Mouse (Mus musculus): ENCODE results near the gene Diaph3. TPM values are rescaled to one million over a fixed set of nuclear protein-coding genes. Genes with fewer than 3 reads are reported as not detected.
"Not testable (repeated sequence)": the region's sequence is repeated elsewhere in the genome, so short reads cannot be mapped to it uniquely, and the experiment has no call there.

Gene Diaph3
- polyA plus RNA-seq, 1 experiment from 2014 or later = 13.3 TPM

GRCm38 (mm10) chr14:86720408-86720807 is 420.6 kb downstream of the Diaph3 start:
- ATAC-seq (ENCODE audit: insufficient number of reproducible peaks, insufficient read depth, low FRiP score, low TSS enrichment); H3K36me3 ChIP-seq; H3K9ac ChIP-seq; H3K27me3 ChIP-seq; H3K4me2 ChIP-seq (replicated peaks); H3K4me1 ChIP-seq; H3K9me3 ChIP-seq; H3K4me3 ChIP-seq; H3K27ac ChIP-seq: not testable (repeated sequence)

- Histone ChIP-seq H3K9me3 (no peaks in the 10 kb centered on the region), H3K4me1 (no peaks in the 10 kb centered on the region), H3K4me3 (no peak overlapping the region), H3K27me3 (no peaks in the 10 kb centered on the region), H3K36me3 (no peaks in the 10 kb centered on the region), H3K27ac (no peak overlapping the region), H3K9ac (no peak overlapping the region), H3K4me2 (replicated peaks) (no peak overlapping the region)
- no peak for ATAC-seq (ENCODE audit: insufficient number of reproducible peaks, insufficient read depth, low FRiP score, low TSS enrichment)
- 84% methylated on average over 2 of the region's 2 CpGs for WGBS
These were observed 426.8 kb downstream of the Diaph3 start for GRCm38 (mm10) chr14:86714088-86714690.

- Histone ChIP-seq H3K36me3 (no peaks in the 10 kb centered on the region), H3K4me2 (replicated peaks) (no peak overlapping the region), H3K27me3 (no peaks in the 10 kb centered on the region), H3K4me3 (no peak overlapping the region), H3K9me3 (no peaks in the 10 kb centered on the region), H3K9ac (no peak overlapping the region), H3K27ac (no peak overlapping the region), H3K4me1 (no peaks in the 10 kb centered on the region)
- WGBS = 83% methylated on average over 3 of the region's 3 CpGs
- ATAC-seq (ENCODE audit: insufficient number of reproducible peaks, insufficient read depth, low FRiP score, low TSS enrichment) = no peak
These were observed 437.0 kb downstream of the Diaph3 start for GRCm38 (mm10) chr14:86704080-86704479.

GRCm38 (mm10) chr14:86701145-86701544 is 439.9 kb downstream of the Diaph3 start:
- Histone ChIP-seq H3K4me2 (replicated peaks) (no peak overlapping the region), H3K36me3 (no peaks in the 10 kb centered on the region), H3K4me3 (no peak overlapping the region), H3K9ac (no peak overlapping the region), H3K4me1 (no peaks in the 10 kb centered on the region), H3K9me3 (no peaks in the 10 kb centered on the region), H3K27ac (no peak overlapping the region), H3K27me3 (no peaks in the 10 kb centered on the region)
- ATAC-seq (ENCODE audit: insufficient number of reproducible peaks, insufficient read depth, low FRiP score, low TSS enrichment) = no peak
- 71% methylated on average over 4 of the region's 4 CpGs for WGBS

GRCm38 (mm10) chr14:86697887-86698286 is 443.1 kb downstream of the Diaph3 start:
- Histone ChIP-seq H3K4me3 (no peak overlapping the region), H3K27ac (no peak overlapping the region), H3K27me3 (no peaks in the 10 kb centered on the region), H3K36me3 (no peaks in the 10 kb centered on the region), H3K4me1 (no peaks in the 10 kb centered on the region), H3K4me2 (replicated peaks) (no peak overlapping the region), H3K9ac (no peak overlapping the region), H3K9me3 (no peaks in the 10 kb centered on the region)
- no peak for ATAC-seq (ENCODE audit: insufficient number of reproducible peaks, insufficient read depth, low FRiP score, low TSS enrichment)
- 80% methylated on average over 1 of the region's 1 CpGs for WGBS

- Histone ChIP-seq H3K4me1 (no peaks in the 10 kb centered on the region), H3K9ac (no peak overlapping the region), H3K27me3 (no peaks in the 10 kb centered on the region), H3K36me3 (no peaks in the 10 kb centered on the region), H3K4me2 (replicated peaks) (no peak overlapping the region), H3K4me3 (no peak overlapping the region), H3K9me3 (no peaks in the 10 kb centered on the region), H3K27ac (no peak overlapping the region)
- no peak for ATAC-seq (ENCODE audit: insufficient number of reproducible peaks, insufficient read depth, low FRiP score, low TSS enrichment)
- WGBS = 48% methylated on average over 4 of the region's 4 CpGs
These were observed 448.3 kb downstream of the Diaph3 start for GRCm38 (mm10) chr14:86692714-86693113.

GRCm38 (mm10) chr14:86691298-86691697 is 449.7 kb downstream of the Diaph3 start:
- Histone ChIP-seq H3K4me2 (replicated peaks) (no peak overlapping the region), H3K4me3 (no peak overlapping the region), H3K27me3 (no peaks in the 10 kb centered on the region), H3K9ac (no peak overlapping the region), H3K36me3 (no peaks in the 10 kb centered on the region), H3K4me1 (no peaks in the 10 kb centered on the region), H3K27ac (no peak overlapping the region), H3K9me3 (no peaks in the 10 kb centered on the region)
- ATAC-seq (ENCODE audit: insufficient number of reproducible peaks, insufficient read depth, low FRiP score, low TSS enrichment) = no peak
- WGBS = 61% methylated on average over 5 of the region's 5 CpGs

GRCm38 (mm10) chr14:86684585-86685503 is 456.2 kb downstream of the Diaph3 start:
- Histone ChIP-seq H3K4me3 (no peak overlapping the region), H3K36me3 (no peaks in the 10 kb centered on the region), H3K9ac (no peak overlapping the region), H3K4me1 (peaks cover 7% of the 10 kb centered on the region; the same call in 1 of the 2 replicates), H3K4me2 (replicated peaks) (no peak overlapping the region), H3K27me3 (no peaks in the 10 kb centered on the region), H3K27ac (no peak overlapping the region), H3K9me3 (no peaks in the 10 kb centered on the region)
- ATAC-seq (ENCODE audit: insufficient number of reproducible peaks, insufficient read depth, low FRiP score, low TSS enrichment) = no peak
- WGBS = 62% methylated on average over 11 of the region's 11 CpGs

- Histone ChIP-seq H3K4me3 (no peak overlapping the region), H3K4me2 (replicated peaks) (no peak overlapping the region), H3K4me1 (peaks cover 7% of the 10 kb centered on the region; the same call in 1 of the 2 replicates), H3K27ac (no peak overlapping the region), H3K27me3 (no peaks in the 10 kb centered on the region), H3K9ac (no peak overlapping the region), H3K9me3 (no peaks in the 10 kb centered on the region), H3K36me3 (no peaks in the 10 kb centered on the region)
- ATAC-seq (ENCODE audit: insufficient number of reproducible peaks, insufficient read depth, low FRiP score, low TSS enrichment) = no peak
These were observed 459.1 kb downstream of the Diaph3 start for GRCm38 (mm10) chr14:86681951-86682350.

- no peak overlapping the region for H3K4me2 ChIP-seq (replicated peaks)
- no peak overlapping the region for H3K9ac ChIP-seq
- ATAC-seq (ENCODE audit: insufficient number of reproducible peaks, insufficient read depth, low FRiP score, low TSS enrichment) = no peak
- H3K4me3 ChIP-seq = no peak overlapping the region
- H3K27me3 ChIP-seq = no peaks in the 10 kb centered on the region
- no peak overlapping the region for H3K27ac ChIP-seq
- 0 out of 2 replicates have a peak, but pooled peaks cover 3% of the 10 kb centered on the region for H3K4me1 ChIP-seq
- no peaks in the 10 kb centered on the region for H3K36me3 ChIP-seq
- no peaks in the 10 kb centered on the region for H3K9me3 ChIP-seq
- WGBS = 94% methylated on average over 3 of the region's 3 CpGs
These were observed 462.0 kb downstream of the Diaph3 start for GRCm38 (mm10) chr14:86678992-86679391.

GRCm38 (mm10) chr14:86678179-86678780 is 462.8 kb downstream of the Diaph3 start:
- ATAC-seq (ENCODE audit: insufficient number of reproducible peaks, insufficient read depth, low FRiP score, low TSS enrichment) = no peak
- Histone ChIP-seq H3K9me3 (no peaks in the 10 kb centered on the region), H3K4me3 (no peak overlapping the region), H3K36me3 (no peaks in the 10 kb centered on the region), H3K4me2 (replicated peaks) (no peak overlapping the region), H3K9ac (no peak overlapping the region), H3K4me1 (0 out of 2 replicates have a peak, but pooled peaks cover 3% of the 10 kb centered on the region), H3K27ac (no peak overlapping the region), H3K27me3 (no peaks in the 10 kb centered on the region)
- WGBS = 59% methylated on average over 5 of the region's 5 CpGs

- WGBS = 57% methylated on average over 6 of the region's 6 CpGs
- H3K9ac ChIP-seq = no peak overlapping the region
- no peaks in the 10 kb centered on the region for H3K9me3 ChIP-seq
- H3K4me2 ChIP-seq (replicated peaks) = no peak overlapping the region
- H3K36me3 ChIP-seq = no peaks in the 10 kb centered on the region
- H3K27ac ChIP-seq = no peak overlapping the region
- H3K4me1 ChIP-seq = 0 out of 2 replicates have a peak, but pooled peaks cover 3% of the 10 kb centered on the region
- H3K27me3 ChIP-seq = no peaks in the 10 kb centered on the region
- H3K4me3 ChIP-seq = no peak overlapping the region
- ATAC-seq (ENCODE audit: insufficient number of reproducible peaks, insufficient read depth, low FRiP score, low TSS enrichment) = no peak
These were observed 464.0 kb downstream of the Diaph3 start for GRCm38 (mm10) chr14:86677015-86677414.

Measured in embryonic facial prominence, embryonic 12.5 days (tissue).